Mouse (Mus musculus) erythroblast, embryonic 14.5 days (primary cell): ENCODE data around the gene Rpl6. TPM values are rescaled to one million over a fixed set of nuclear protein-coding genes. Genes with fewer than 3 reads are reported as not detected.

Source experiments
- H3K27me3 ChIP-seq: 2 replicates; pipeline ENCODE4 v1.6.1; 2012; ENCODE audit warnings: inconsistent platforms; ENCODE audit not compliant: control insufficient read depth
- H3K36me3 ChIP-seq: 2 replicates; pipeline ENCODE4 v1.6.1; 2012; ENCODE audit warnings: mild to moderate bottlenecking, inconsistent platforms; ENCODE audit not compliant: control insufficient read depth
- H3K4me1 ChIP-seq: 2 replicates; pipeline ENCODE4 v1.6.1; 2012; ENCODE audit warnings: inconsistent platforms; ENCODE audit not compliant: control insufficient read depth
- H3K4me3 ChIP-seq: replicated peaks from 2 replicates; pipeline ENCODE3; 2012; ENCODE audit warnings: moderate library complexity, mild to moderate bottlenecking, inconsistent platforms
- H3K9me3 ChIP-seq: 2 replicates; pipeline ENCODE4 v1.6.1; 2012; ENCODE audit warnings: low read length, inconsistent platforms, mixed read lengths; ENCODE audit not compliant: control insufficient read depth
- GATA1 ChIP-seq: IDR thresholded peaks from 2 replicates; pipeline ENCODE4 v1.6.1; 2012; ENCODE audit warnings: low read length, inconsistent platforms, mixed read lengths
- TAL1 ChIP-seq: IDR thresholded peaks from 3 replicates; pipeline ENCODE4 v1.6.1; 2012; ENCODE audit warnings: low read length, inconsistent platforms, mixed read lengths
- polyA plus RNA-seq: library from polyadenylated mRNA; stranded (reverse); fragments of >175 nt; gene quantifications from 2 replicates; pipeline ENCODE4 v1.2.3, GENCODE M21; 2012

The Rpl6 gene
- polyA plus RNA-seq, 1 experiment, result 24.9 TPM

DNA sequence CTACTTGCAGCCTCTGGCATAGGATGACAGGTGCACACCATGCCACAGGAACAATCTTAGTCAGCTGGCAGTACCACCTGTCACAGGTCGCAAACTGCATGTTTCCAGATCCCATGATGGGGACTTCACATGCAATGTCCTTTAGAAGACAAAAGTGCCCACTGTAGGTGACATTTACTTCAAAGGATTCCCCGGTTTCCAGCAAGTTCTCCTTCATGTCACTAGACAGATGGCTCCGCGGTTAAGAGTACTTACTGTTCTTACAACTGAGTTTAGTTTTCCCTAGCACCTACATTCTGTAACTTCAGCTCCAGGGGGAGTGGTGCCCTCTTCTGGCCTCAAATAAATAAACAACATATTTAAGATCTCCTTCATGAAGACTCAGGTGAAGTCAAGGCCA lies 31.4 kb upstream of the Rpl6 start:
- no peak for TF ChIP-seq TAL1
- no peak for TF ChIP-seq GATA1
- Histone ChIP-seq H3K27me3 (no peaks in the 10 kb centered on the region), H3K4me1 (peaks cover 7% of the 10 kb centered on the region), H3K36me3 (peaks cover 59% of the 10 kb centered on the region), H3K4me3 (no peak overlapping the region), H3K9me3 (no peaks in the 10 kb centered on the region)

DNA sequence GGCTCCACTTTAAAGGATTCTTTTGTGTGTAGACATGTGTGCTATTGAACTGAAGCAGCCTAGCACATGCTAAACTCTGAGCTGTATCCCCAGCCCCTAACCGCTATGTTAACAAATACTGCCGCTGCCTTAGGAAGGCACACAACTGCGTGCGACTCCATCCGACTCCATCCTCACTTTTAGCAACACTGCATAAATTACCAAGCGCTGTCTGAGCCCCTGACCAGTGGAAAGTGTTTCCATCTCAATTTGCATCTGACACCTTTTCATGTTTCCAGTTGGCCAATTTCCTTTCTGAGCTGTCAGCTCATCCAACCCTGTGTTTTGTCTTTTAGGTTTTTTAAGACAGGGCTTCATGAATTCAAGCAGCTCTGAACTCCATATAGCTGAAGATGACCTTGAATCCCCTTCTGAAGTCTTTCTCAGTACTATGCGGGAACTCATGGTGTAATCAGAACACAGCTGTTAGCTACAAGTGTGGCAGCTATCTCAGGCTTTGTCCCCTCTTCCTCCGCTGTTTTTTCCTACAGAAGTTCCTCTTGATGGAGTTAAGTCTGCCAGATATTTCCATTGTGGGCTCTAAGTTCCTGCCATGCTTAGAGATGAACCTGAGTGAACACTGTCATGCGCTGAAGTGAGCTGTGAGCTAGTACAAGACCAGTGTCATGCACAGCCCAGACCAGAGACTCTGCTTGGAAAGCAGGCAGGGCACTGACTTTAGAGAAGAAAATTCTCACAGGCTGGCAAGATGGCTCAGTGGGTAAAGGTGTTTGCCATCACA lies 25.0 kb upstream of the Rpl6 start:
- Histone ChIP-seq H3K27me3 (no peaks in the 10 kb centered on the region), H3K4me3 (no peak overlapping the region), H3K36me3 (peaks cover 43% of the 10 kb centered on the region), H3K9me3 (no peaks in the 10 kb centered on the region), H3K4me1 (peaks cover 26% of the 10 kb centered on the region)
- no peak for TF ChIP-seq TAL1
- TF ChIP-seq GATA1, result no peak

DNA sequence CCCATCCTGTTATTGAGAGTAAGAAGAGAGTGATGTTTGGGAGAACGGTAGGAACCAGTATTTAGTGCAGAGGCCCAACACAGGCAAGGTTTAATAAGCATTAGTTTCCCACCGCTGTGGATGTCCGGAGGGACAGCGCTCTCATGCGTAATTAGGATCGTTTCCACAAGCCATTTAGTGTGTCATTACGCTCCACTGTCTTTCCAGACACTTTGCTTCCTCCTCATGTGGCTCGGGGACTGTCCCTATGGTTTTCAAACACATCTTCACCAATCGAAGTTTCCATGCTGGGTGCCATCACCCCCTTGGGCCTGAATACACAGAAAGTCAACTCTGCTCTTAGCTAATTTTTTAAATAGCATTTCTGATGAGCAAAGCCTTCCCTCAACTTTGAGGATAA lies 21.0 kb upstream of the Rpl6 start:
- H3K36me3 ChIP-seq, result peaks cover 56% of the 10 kb centered on the region
- H3K9me3 ChIP-seq, result no peaks in the 10 kb centered on the region
- H3K4me3 ChIP-seq, result no peak overlapping the region
- no peaks in the 10 kb centered on the region for H3K27me3 ChIP-seq
- no peak for TF ChIP-seq GATA1
- no peak for TF ChIP-seq TAL1
- H3K4me1 ChIP-seq, result peaks cover 64% of the 10 kb centered on the region

- H3K36me3 ChIP-seq, result peaks cover 58% of the 10 kb centered on the region
Measured at GRCm38 (mm10) chr5:121184375-121184774, 19.9 kb upstream of the Rpl6 start.

GRCm38 (mm10) chr5:121184945-121185551 lies 19.2 kb upstream of the Rpl6 start:
- peak; percentile 31; the same call in 1 of the 3 replicates for TF ChIP-seq TAL1
- peak; percentile 56 for TF ChIP-seq GATA1
- H3K4me1 ChIP-seq, result peaks cover 73% of the 10 kb centered on the region

More at GRCm38 (mm10) chr5:121184375-121184774, 19.9 kb upstream of the Rpl6 start:
- no peak for TF ChIP-seq TAL1
- TF ChIP-seq GATA1, result no peak
- no peaks in the 10 kb centered on the region for H3K9me3 ChIP-seq
- no peak overlapping the region for H3K4me3 ChIP-seq
- no peaks in the 10 kb centered on the region for H3K27me3 ChIP-seq
- H3K4me1 ChIP-seq, result peaks cover 72% of the 10 kb centered on the region

GRCm38 (mm10) chr5:121187580-121188001 lies 16.7 kb upstream of the Rpl6 start:
- TF ChIP-seq GATA1, result no peak
- TF ChIP-seq TAL1, result no peak
- Histone ChIP-seq H3K27me3 (no peaks in the 10 kb centered on the region), H3K9me3 (no peaks in the 10 kb centered on the region), H3K4me1 (peaks cover 83% of the 10 kb centered on the region), H3K4me3 (no peak overlapping the region), H3K36me3 (peaks cover 48% of the 10 kb centered on the region)

More at GRCm38 (mm10) chr5:121184945-121185551, 19.2 kb upstream of the Rpl6 start:
- H3K9me3 ChIP-seq, result no peaks in the 10 kb centered on the region
- peak overlapping the region; percentile 11 for H3K4me3 ChIP-seq
- peaks cover 55% of the 10 kb centered on the region for H3K36me3 ChIP-seq
- H3K27me3 ChIP-seq, result no peaks in the 10 kb centered on the region

DNA sequence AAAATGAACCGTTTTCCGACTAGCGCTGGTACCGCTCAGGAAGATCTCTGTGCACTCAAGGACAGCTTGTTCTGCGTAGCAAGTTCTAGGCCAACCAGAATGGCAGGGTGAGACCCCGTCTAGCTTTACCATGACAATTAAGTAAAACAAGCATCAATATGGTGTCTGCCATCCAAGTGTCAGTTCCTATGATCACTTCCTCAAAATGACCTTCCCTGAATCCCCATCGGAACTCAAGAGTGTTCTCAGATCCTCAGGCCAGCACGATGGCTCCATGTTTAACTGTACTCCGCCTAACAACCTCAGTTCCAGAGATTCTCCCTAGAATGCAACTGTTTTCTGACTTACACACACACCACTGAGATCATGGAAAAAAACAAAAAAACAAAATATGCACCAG lies 16.0 kb upstream of the Rpl6 start:
- TF ChIP-seq GATA1 (no peak), TAL1 (no peak)
- Histone ChIP-seq H3K9me3 (no peaks in the 10 kb centered on the region), H3K36me3 (peaks cover 42% of the 10 kb centered on the region), H3K27me3 (no peaks in the 10 kb centered on the region), H3K4me3 (no peak overlapping the region), H3K4me1 (peaks cover 86% of the 10 kb centered on the region)

DNA sequence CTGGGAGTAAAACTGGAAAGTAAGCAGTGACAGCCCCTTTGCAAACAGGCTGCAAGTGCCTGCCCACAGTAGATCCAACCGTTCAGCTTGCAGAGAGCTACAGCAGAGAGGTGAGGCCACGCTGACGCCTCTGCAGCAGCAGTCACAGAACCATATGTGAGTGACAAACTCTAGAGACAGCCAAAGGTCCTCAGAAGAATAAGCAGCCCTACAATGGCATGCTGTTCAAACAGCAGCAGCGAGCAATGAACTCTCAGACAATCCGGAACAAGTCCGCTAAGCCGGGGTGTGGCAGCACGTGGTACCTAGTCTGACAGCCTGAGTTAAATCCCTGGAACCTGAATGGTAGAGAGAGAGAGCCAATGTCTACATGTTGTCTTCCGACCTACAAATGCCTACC lies 15.1 kb upstream of the Rpl6 start:
- Histone ChIP-seq H3K4me3 (peak overlapping the region; percentile 12), H3K4me1 (peaks cover 88% of the 10 kb centered on the region), H3K36me3 (peaks cover 33% of the 10 kb centered on the region), H3K9me3 (no peaks in the 10 kb centered on the region), H3K27me3 (no peaks in the 10 kb centered on the region)
- no peak for TF ChIP-seq TAL1
- TF ChIP-seq GATA1, result no peak

GRCm38 (mm10) chr5:121190210-121190835 lies 14.0 kb upstream of the Rpl6 start:
- peaks cover 28% of the 10 kb centered on the region for H3K36me3 ChIP-seq
- no peaks in the 10 kb centered on the region for H3K9me3 ChIP-seq
- peak overlapping the region; percentile 95 for H3K4me3 ChIP-seq
- H3K4me1 ChIP-seq, result peaks cover 88% of the 10 kb centered on the region
- TF ChIP-seq TAL1 (no peak), GATA1 (no peak)
- H3K27me3 ChIP-seq, result no peaks in the 10 kb centered on the region
